Mouse (Mus musculus): ENCODE measurements around the gene Sdk1.
A peak's percentile ranks its signal among the peaks of the same experiment; 100 is the strongest.

Gene Sdk1

DNA sequence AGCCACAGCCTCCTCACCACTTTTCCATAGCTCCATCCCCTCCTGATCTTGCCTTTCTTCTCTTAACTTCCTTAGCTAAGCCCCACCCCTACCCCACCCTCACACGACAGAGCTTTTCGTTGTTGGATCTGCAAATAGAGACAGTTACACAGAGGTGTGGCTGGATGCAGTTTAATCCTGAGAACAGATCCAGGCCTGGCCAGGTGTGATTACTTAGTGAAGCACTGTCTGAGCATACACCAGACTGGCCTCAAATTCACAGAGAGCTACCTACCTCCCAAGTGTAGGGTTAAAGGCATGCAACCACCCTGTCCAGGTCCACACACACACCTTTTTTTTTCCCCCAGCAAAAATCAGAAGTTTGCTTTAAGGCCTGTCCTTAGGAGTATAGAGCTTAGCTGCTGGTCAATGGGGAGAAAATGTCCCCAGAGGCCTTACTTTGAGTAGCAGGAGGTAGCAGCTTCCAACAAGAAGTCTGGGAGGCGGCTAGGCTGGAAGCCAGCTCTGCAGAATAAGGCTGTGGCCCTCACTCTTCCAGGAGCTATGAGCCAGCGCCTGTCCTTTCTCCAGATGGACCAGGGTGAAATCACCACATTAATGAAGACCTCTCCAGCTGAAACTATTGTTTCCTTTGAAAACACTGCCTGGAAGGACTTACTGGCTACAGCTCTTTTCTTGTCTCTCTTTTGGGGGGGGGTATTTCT, 781.7 kb downstream of the Sdk1 start:
- DNase-seq = peak; percentile 51 to 57

DNA sequence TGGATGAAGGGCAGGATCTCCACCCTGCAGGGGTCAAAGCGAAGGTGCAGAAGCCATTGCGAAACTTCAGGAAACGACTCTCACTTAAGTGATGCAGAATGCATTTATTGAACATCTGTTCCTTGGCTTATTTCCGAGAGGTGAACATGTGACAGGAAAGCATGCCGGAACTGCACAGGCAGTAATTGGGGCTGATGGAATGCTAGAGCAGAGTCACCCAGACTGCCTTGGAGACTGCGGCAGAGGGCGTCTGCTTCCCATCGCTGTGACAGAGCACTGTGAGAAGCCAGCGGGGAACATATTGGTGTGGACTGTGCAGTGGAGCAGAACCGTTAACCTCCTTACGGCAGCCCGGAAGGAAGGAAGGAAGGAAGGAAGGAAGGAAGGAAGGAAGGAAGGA, 783.2 kb downstream of the Sdk1 start:
- DNase-seq = peak; percentile 51 to 63

- no peak for DNase-seq
Measured at GRCm38 (mm10) chr5:142036536-142036935, 795.2 kb downstream of the Sdk1 start.

DNA sequence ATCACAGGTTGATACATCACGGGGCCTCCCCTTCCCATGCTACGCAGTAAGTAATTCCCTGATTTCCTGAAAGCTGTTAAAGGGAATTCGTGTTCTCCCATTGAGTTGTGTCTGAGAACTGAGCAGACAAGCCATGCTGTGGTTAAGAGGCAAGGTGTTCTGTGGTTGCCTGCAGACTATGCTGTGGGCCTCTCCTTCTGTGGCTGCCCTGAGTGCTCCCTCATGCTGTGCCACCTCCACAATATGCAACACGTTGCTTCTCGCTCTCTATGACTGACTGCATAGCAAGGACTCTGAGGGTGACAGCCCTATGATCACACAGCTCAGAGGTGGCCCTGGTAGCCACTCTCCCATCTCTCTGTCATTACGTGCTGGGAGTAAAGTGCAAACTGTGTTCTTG, 797.9 kb downstream of the Sdk1 start:
- DNase-seq = no peak

DNA sequence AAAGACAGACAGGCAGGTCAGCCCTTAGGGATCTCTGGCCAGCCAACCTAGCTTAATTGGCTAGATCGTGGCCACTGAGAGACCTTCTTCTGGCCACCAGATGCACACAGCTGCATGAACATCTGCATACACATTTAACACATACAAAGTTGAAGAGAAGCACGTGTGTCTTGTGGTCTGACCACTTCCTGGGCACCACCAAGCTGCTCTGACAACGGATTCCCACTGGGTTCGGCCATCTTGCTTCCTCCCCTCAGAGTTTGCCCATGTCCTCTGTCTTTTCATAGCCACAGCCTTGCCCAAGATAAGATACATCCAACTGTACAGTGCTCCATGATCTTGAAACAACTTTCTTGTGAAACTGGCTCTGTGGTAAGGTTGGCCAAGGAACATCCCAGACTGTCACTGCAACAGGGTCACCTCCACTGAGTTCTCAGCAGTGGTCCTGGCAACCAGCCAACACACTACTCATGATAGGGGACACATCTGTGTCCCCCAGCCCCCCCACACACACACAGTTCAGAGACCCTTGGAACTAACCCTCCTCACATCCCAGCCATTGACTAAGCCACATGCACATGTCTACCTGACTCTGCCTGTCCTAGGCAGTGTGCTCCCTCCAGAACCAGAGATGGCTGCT, 798.7 kb downstream of the Sdk1 start:
- DNase-seq = no peak

DNA sequence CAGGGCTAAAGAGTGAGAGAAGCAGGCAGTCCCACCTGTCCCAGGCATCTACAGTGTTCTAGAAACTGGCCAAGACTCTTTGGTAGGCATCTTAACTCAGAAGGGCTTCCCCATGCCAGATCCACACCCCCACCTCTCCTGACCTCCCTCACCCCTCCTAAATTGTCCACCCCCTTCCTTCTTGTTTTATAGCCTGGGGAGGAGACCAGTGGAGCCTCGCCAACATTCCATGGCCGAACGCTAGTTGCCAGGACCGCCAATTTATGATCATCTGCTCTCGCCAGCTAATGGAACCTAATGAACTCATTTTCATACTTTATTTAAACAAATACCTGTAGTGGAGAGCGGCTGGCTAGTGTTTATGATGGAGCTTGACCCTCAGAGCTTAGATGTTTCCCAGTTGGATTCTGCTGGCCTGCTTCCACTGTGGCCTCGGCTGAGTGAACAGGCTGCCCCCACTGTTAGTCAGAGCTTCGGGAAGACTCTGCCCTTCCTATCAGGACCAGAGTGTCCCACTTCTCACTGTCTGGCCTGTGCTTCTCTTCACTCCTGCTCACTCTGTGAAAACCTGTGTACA, 800.0 kb downstream of the Sdk1 start:
- DNase-seq = peak; percentile 69 to 73

GRCm38 (mm10) chr5:142061781-142062180, 820.5 kb downstream of the Sdk1 start:
- no peak for DNase-seq

GRCm38 (mm10) chr5:142071322-142071721, 830.0 kb downstream of the Sdk1 start:
- no peak for DNase-seq

- no peak for DNase-seq
Measured at GRCm38 (mm10) chr5:142073901-142074300, 832.6 kb downstream of the Sdk1 start.

GRCm38 (mm10) chr5:142074561-142075500, 833.5 kb downstream of the Sdk1 start:
- DNase-seq = peak; percentile 51 to 66

GRCm38 (mm10) chr5:142080661-142081060, 839.4 kb downstream of the Sdk1 start:
- no peak for DNase-seq

DNA sequence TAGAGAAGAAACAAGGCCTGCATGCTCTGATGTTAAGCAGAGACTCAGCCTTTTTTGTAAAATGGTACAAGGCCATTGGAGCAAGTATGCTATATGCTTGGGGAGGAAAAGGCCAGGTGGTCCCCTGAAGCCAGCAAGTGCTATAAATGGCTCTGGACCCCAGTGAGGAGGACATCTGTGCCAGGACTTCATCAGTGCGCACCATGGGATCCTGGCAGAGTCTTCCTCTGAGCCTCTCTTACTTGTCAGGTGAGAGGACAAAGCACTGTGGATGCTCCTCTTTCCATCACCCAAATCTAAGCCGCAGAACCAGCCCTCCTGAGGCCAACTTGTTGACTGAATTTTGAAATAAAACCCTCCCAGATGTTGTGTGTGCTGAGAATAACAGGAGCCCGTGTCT, 839.8 kb downstream of the Sdk1 start:
- DNase-seq = no peak

- no peak for DNase-seq
Measured at GRCm38 (mm10) chr5:142096377-142096841, 855.1 kb downstream of the Sdk1 start.

DNA sequence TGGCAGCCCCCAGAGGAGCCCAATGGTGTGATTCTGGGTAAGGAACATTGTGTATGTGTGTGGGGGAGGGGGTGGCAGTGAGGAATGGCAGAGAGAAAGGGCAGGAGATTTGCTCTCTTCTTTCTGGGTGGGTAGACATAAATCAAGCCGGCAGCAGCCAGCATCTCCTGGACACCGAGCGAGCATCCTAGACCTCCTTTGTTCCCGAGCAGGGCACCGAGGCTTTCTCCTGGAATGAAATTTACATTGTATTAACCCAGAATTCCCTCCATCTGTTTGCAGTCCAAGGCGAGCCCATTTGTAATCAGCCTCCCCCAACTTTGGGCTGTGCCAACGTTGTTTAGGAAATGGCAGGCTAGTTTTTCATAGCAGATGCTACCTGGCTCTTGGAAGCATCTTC, 858.9 kb downstream of the Sdk1 start:
- no peak for DNase-seq

- DNase-seq = peak in 1 of 2 experiments; percentile 15
Measured at GRCm38 (mm10) chr5:142107434-142107833, 866.1 kb downstream of the Sdk1 start.

GRCm38 (mm10) chr5:142111989-142112388, 870.7 kb downstream of the Sdk1 start:
- no peak for DNase-seq

- no peak for DNase-seq
Measured at GRCm38 (mm10) chr5:142113210-142114175, 872.2 kb downstream of the Sdk1 start.

DNA sequence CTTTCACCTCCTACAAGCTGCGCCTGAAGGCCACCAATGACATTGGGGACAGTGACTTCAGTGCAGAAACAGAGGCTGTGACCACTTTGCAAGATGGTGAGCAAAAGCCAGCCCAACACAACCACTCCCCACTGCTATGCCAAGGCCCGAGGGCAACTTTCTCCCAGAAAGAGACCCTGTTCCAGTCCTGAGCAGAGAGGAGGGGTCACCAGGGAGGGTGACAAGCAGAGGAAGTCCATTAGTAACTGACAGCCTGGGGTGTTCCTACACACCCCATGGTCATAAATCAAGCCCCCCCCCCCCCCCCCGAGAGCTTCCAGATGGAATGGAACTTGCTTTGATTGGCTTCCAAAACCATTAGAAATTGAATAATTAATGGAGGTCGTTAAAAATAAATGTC, 886.5 kb downstream of the Sdk1 start:
- DNase-seq = peak; percentile 41 to 51

GRCm38 (mm10) chr5:142128181-142128611, 886.9 kb downstream of the Sdk1 start:
- peak; percentile 57 to 69 for DNase-seq

- DNase-seq = no peak
Measured at GRCm38 (mm10) chr5:142130004-142130403, 888.7 kb downstream of the Sdk1 start.

DNA sequence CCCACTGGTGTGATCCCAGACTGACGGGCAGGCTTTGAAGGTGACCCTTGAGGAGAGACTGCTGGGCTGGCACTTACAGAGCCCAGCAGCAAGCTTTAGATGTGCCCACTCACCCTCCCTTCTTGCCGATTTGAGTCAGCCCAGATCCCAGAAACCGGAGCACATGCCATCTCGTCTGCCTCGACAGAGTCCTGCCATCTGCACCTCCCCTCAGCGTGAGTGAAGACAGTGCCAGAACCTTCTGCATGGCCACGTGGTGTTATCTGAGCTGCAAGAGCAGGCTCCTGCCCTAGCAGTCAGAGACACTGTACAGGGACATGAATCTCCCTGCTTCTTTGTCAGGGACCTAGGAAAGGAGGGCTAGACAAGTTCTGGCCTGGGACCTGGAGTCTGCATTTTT, 898.7 kb downstream of the Sdk1 start:
- DNase-seq = no peak

DNA sequence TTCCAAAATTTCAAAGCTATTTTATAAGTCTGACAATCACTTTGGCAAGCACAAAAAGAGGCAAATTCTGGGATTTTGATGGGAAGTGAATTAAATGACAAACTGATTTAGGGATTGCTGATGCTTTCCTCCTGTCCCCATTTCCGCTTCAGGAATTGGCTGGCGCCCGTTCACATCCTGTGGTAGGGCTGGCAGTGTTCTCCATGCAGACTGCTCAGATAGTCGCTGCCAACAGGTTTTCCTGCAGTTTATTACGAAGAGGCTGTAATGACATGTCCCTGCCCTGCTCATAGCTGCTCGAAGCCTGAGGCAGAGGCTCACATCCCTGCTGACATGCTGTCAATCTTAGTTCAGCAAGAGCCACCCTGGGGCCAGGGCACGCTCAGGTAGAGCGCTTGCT, 908.3 kb downstream of the Sdk1 start:
- peak in 1 of 2 experiments; percentile 24 for DNase-seq
